Mouse (Mus musculus): ENCODE data around the gene Gm5415. TPM values are rescaled to one million over a fixed set of nuclear protein-coding genes. Genes with fewer than 3 reads are reported as not detected.

Gene Gm5415
- polyA plus RNA-seq (2014; fragmentation: Illumina TruSeq; extraction: RNeasy Lipid Tissue Mini Kit (QIAGEN cat#74804); ENCODE audit: low read depth, low replicate concordance) = not detected

DNA sequence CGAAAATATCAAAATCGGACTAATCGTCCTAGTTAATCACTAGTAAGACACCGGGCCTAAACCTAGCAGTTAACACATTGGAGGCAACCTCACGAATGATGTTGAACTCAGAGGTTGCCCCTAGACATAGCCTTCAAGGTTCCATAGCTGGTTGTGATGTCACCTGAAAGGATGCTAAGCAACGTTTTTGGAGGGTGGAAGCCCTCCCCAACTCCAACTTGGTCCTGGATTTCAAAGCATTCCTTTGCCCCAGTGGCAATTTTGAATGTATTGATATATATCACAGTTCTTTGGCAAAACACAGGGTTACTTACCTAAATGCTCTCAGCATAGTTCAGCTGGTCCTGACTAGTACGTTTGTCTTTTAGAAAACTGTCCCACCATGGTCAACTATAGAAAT lies at the start of gene Gm5415:
Gene Gm5415 (minus strand): TSS at position 101 of the 400 bp plus-strand sequence.

All from heart, adult 10 weeks (tissue).